Mouse (Mus musculus) embryonic facial prominence, embryonic 13.5 days (tissue): ENCODE data around the gene Gnai3. TPM values are rescaled to one million over a fixed set of nuclear protein-coding genes. Genes with fewer than 3 reads are reported as not detected.
A peak's percentile ranks its signal among the peaks of the same experiment; 100 is the strongest.

Experiments
- ATAC-seq: fragments of 200-750 bp; cut with Nextera tagmentation; 2 replicates; pipeline ENCODE4 v1.8.0; 2017; ENCODE audit warnings: low read depth; ENCODE audit not compliant: insufficient number of reproducible peaks, insufficient read depth, low FRiP score, low TSS enrichment
- H3K27ac ChIP-seq: fragments of 300-500 bp; sonication (generic); 2 replicates; pipeline ENCODE4 v1.5.1; 2015; ENCODE audit warnings: moderate library complexity, mild to moderate bottlenecking, inconsistent platforms
- H3K27me3 ChIP-seq: fragments of 300-500 bp; sonication (generic); 2 replicates; pipeline ENCODE4 v1.6.1; 2015; ENCODE audit warnings: mild to moderate bottlenecking, inconsistent platforms
- H3K36me3 ChIP-seq: fragments of 300-500 bp; sonication (generic); 2 replicates; pipeline ENCODE4 v1.6.1; 2015; ENCODE audit warnings: mild to moderate bottlenecking, inconsistent platforms
- H3K4me1 ChIP-seq: fragments of 300-500 bp; sonication (generic); 2 replicates; pipeline ENCODE4 v1.6.1; 2015; ENCODE audit warnings: inconsistent platforms
- H3K4me2 ChIP-seq: fragments of 300-500 bp; sonication (generic); 2 replicates; pipeline ENCODE4 v1.6.1; 2015; ENCODE audit warnings: moderate library complexity, mild to moderate bottlenecking, inconsistent platforms
- H3K4me3 ChIP-seq: fragments of 300-500 bp; sonication (generic); 2 replicates; pipeline ENCODE4 v1.5.1; 2015; ENCODE audit warnings: mild to moderate bottlenecking, inconsistent platforms
- H3K9ac ChIP-seq: fragments of 300-500 bp; sonication (generic); 2 replicates; pipeline ENCODE4 v1.6.1; 2015; ENCODE audit warnings: mild to moderate bottlenecking, inconsistent platforms
- H3K9me3 ChIP-seq: fragments of 300-500 bp; sonication (generic); 2 replicates; pipeline ENCODE4 v1.6.1; 2016; ENCODE audit warnings: inconsistent platforms
- WGBS: fragments of 180-500 bp; shearing (Covaris S2); methylation state at CpG from one replicate; pipeline ENCODE4 v1.1.7; 2015; ENCODE audit warnings: mixed read lengths; 5-methylcytosine and 5-hydroxymethylcytosine counted together
- polyA plus RNA-seq: library from polyadenylated mRNA; unstranded; fragments of >200 nt; fragmentation: Nextera tagmentation; extraction: Ambion mirVana; gene quantifications from 2 replicates; pipeline ENCODE4 v1.2.1, GENCODE M21; 2015

Gene Gnai3
- polyA plus RNA-seq = 173 and 185 TPM in 2 replicates

DNA sequence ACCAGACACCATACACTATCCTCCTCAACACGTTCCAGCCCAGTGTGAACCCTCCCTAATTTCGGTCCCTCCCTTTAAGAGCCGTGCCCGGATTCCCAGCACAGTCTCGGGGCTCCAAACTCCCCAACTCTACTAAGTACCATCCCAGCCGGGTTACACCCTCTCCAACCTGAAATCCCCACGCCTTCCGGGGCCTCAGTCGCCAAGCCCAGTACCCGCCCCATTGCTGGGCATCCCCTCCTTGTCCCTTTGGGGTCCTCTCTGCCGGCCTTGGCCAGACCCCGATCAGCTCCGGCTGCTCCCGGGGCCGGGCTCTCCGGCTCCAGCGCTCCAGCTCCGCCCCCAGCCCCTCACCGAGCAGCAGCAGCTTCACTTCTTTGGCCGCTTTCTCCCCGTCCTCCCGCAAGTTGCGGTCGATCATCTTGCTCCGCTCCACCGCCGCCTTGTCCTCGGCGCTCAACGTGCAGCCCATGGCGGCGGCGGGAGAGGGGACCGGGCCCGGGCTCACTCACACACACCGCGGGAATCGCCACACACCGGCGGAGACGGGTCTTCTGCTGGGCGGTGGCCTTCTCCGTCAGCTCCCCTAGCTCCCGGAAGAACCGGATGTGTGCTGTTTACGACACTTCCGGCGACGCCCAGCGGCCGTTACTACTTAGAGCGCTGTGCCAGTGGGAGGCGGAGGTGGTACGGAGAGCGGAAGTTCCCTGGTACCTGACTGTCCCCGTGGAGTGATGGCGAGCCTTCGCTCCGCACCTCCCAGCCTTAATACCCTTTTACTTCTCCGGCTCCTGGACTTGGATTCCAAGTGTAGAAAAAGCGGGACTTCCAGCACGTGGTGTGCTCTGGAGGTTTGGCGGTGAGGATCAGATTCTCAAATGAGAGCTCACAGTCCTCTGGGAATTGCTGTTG, at the start of gene Gnai3:
Gnai3 (minus strand) TSS at position 613 of the 912 bp plus-strand sequence.
- WGBS = under 1% methylated on average over 63 of the region's 63 CpGs
- ATAC-seq = peak; percentile 87
- Histone ChIP-seq H3K9ac (peak within 1 kb of the TSS; percentile 97), H3K4me3 (peak within 1 kb of the TSS; percentile 97), H3K27me3 (no peaks in the 10 kb centered on the region), H3K9me3 (no peaks in the 10 kb centered on the region), H3K4me1 (peaks cover 18% of the 10 kb centered on the region), H3K4me2 (peak within 1 kb of the TSS; percentile 70), H3K27ac (peak within 1 kb of the TSS; percentile 96), H3K36me3 (0 out of 2 replicates have a peak, but pooled peaks cover 5% of the 10 kb centered on the region)

DNA sequence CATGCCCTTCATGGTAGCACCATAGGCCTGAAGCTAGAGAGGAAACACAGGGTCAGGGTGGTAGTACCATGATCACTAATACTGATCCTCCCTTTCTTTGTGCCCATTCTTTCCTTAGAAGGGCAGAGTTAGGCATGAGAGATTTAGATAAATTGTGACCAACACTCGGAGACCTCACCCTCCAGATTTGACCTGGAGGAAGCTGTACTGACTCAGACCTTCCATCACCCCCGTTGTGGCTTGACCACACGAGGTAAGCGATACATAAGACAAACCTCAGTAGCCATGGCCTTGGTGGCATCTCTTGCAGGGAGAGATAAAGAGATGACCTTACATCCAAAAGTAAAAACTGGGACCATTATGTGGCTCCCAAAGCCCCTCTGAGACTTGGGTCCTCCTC, 49.3 kb upstream of the Gnai3 start:
- 83% methylated on average over 4 of the region's 4 CpGs for WGBS
- H3K4me2 ChIP-seq = no peak overlapping the region

DNA sequence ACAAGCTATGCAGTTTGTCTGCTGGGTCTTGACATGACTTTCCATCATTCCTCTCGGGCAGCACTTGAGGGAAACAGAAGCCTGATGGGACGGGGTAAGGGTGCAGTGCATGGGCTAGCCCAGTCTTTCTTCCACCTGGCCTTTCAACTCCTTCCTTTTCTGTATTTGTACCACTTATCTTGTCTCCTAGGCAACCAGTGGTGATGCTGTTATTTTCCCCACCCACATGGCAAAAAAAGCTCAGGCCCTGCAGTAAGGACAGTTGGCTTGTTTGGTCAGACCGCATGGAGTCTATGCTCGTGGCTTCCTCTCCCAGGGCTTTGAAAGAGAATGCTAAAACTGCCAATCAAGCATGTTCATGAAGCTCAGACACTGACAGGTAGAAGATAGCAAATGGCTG, 47.7 kb upstream of the Gnai3 start:
- H3K9ac ChIP-seq = no peak overlapping the region
- H3K27ac ChIP-seq = no peak overlapping the region
- no peaks in the 10 kb centered on the region for H3K27me3 ChIP-seq
- peaks cover 23% of the 10 kb centered on the region for H3K4me1 ChIP-seq
- peaks cover 5% of the 10 kb centered on the region; the same call in 1 of the 2 replicates for H3K36me3 ChIP-seq
- no peaks in the 10 kb centered on the region for H3K9me3 ChIP-seq
- no peak overlapping the region for H3K4me2 ChIP-seq
- 79% methylated on average over 4 of the region's 4 CpGs for WGBS
- H3K4me3 ChIP-seq = no peak overlapping the region
- ATAC-seq = no peak

More for the DNA sequence above, 49.3 kb upstream of the Gnai3 start:
- Histone ChIP-seq H3K36me3 (peaks cover 8% of the 10 kb centered on the region), H3K4me3 (no peak overlapping the region), H3K9me3 (no peaks in the 10 kb centered on the region), H3K9ac (no peak overlapping the region; the same call in 1 of the 2 replicates), H3K4me1 (peaks cover 27% of the 10 kb centered on the region), H3K27me3 (no peaks in the 10 kb centered on the region), H3K27ac (no peak overlapping the region)
- ATAC-seq = no peak

DNA sequence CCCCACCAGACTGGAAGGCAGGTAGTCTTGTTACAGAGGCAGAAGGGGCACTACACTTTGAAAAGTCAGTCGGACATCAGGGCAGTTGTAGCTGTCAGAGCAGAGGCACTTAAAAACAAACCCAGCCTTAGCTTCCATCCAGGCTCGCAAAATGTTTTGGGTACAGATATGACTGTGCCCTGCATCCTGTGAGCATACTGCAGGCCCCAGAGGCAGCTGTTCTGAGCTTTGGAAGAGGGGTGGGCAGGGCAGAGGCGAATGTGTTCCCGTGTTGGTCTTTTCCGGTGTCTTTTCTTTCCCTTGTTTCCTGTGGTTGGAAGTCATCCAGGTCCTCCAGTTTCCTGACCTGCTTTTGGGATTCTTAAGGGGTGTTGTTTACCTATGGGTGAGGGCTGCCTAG, 44.0 kb upstream of the Gnai3 start:
- Histone ChIP-seq H3K9ac (no peak overlapping the region), H3K4me2 (no peak overlapping the region), H3K4me1 (peaks cover 14% of the 10 kb centered on the region), H3K4me3 (no peak overlapping the region), H3K27me3 (peaks cover 23% of the 10 kb centered on the region), H3K36me3 (0 out of 2 replicates have a peak, but pooled peaks cover 6% of the 10 kb centered on the region), H3K27ac (no peak overlapping the region), H3K9me3 (no peaks in the 10 kb centered on the region)
- ATAC-seq = no peak
- WGBS = 59% methylated on average over 5 of the region's 5 CpGs

DNA sequence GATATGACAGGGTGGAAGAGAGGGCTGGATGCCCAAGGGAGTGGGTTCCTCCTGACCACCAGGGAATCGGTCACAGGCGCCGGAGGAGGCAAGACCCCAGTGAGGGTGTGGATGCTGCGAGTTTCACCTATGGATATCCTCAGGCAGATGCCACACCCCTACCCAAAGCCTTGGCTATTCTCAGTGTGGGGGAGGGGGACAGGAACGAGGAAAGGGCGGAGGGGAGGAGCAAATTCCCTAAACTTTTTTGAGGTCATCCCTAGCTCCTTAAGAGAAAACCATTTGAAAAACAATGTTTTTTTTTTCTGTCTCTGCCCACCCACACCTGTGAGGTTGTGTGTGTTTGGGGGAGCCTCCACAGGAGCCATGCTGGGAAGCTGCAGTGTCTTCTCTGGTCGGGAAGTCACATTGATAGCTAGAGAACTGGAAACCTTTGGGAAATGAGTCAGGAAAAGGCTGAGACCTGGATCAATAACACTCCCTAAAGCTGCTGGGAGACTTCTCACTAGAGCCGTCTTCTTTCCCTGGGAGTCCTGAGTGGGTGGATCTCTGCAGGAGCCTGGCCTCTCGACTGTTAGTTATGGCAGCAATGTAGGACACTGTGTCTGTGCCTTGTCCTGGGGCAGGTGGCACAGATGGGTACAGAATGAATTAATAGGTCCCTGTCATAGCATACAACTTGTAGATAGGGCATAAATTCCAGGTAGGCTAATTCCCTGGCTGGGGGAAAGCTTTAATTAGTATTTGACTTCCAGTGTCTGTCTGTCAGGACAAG, 43.0 kb upstream of the Gnai3 start:
- peaks cover 14% of the 10 kb centered on the region for H3K4me1 ChIP-seq
- H3K27ac ChIP-seq = no peak overlapping the region
- no peak overlapping the region for H3K9ac ChIP-seq
- no peak for ATAC-seq
- 70% methylated on average over 9 of the region's 9 CpGs for WGBS
- no peak overlapping the region for H3K4me2 ChIP-seq
- H3K9me3 ChIP-seq = no peaks in the 10 kb centered on the region
- H3K36me3 ChIP-seq = 0 out of 2 replicates have a peak, but pooled peaks cover 6% of the 10 kb centered on the region
- no peak overlapping the region for H3K4me3 ChIP-seq
- peaks cover 28% of the 10 kb centered on the region for H3K27me3 ChIP-seq

DNA sequence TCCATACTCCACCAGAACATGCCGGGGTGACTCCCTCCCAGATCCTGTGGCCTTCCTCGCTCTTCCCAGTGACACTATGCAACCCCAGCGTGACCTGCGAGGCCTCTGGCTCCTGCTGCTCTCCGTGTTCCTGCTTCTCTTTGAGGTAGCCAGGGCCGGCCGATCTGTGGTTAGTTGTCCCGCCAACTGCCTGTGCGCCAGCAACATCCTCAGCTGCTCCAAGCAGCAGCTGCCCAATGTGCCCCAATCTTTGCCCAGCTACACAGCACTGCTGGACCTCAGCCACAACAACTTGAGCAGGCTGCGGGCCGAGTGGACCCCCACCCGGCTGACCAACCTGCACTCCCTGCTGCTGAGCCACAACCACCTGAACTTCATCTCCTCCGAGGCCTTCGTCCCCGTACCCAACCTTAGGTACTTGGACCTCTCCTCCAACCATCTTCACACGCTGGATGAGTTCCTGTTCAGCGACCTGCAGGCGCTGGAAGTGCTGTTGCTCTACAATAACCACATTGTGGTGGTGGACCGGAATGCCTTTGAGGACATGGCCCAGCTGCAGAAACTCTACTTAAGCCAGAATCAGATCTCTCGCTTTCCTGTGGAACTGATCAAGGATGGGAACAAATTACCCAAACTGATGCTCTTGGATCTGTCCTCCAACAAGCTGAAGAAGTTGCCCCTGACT, 41.3 kb upstream of the Gnai3 start:
- no peak for ATAC-seq
- Histone ChIP-seq H3K9me3 (no peaks in the 10 kb centered on the region), H3K4me1 (peaks cover 14% of the 10 kb centered on the region), H3K36me3 (0 out of 2 replicates have a peak, but pooled peaks cover 6% of the 10 kb centered on the region), H3K27me3 (peaks cover 28% of the 10 kb centered on the region), H3K4me2 (peak overlapping the region; percentile 91), H3K9ac (peak overlapping the region; percentile 73; the same call in 1 of the 2 replicates), H3K27ac (no peak overlapping the region), H3K4me3 (peak overlapping the region; percentile 66)
- 53% methylated on average over 20 of the region's 20 CpGs for WGBS

DNA sequence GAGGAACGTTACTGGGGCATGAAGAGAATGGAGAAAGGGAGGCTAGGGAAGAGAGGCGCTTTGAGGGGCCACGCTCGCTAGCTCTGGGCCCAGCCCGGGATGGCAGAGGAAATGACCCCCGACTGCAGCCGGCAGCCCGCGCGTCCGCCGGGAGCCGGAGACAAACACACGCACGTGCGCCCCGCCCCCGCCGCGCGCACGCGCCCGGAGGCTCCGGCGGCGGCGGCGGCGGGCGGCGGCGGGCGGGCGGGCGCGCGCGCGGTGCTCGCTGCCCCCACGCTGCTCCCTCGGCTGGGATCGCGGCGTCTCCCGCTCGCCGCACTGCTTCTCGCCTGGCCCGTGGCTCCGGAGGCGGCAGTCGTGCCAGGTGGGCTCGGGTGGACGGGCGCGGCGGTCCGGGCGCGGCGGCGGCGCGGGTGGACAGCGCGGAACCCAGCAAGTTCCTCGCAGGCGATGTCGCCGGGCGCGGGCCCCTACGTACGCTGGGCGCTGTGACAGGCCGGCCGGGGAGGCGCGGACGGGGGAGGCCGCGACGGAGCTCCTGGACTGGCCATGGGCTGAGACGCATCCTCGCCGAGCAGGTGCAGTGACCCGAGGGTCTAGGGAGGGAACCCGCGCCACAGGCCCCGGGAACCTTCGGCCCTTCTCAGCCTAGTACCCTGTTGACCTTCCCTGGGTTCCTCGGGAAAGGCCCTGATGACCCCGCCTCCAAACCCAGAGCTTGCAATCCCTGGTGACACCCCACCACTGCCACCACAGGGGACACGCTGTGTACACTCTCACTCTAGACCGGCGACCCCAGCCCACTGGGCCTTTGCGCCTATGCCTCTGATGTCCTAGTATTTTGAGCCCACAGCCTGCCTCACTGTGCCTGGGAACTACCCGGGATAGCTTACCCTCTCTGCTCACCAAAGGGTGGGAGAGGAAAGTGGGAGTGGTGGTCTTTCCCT, 40.4 kb upstream of the Gnai3 start, which contains the start of gene Amigo1:
Amigo1 (plus strand) TSS at position 238 of the 950 bp plus-strand sequence.
- peak within 1 kb of the TSS; percentile 91 for H3K4me2 ChIP-seq
- H3K4me1 ChIP-seq = peaks cover 14% of the 10 kb centered on the region
- peak within 1 kb of the TSS; percentile 73 for H3K9ac ChIP-seq
- WGBS = 1% methylated on average over 91 of the region's 100 CpGs
- H3K27me3 ChIP-seq = peaks cover 28% of the 10 kb centered on the region
- no peak within 1 kb of the TSS for H3K27ac ChIP-seq
- H3K36me3 ChIP-seq = 0 out of 2 replicates have a peak, but pooled peaks cover 6% of the 10 kb centered on the region
- ATAC-seq = peak; percentile 35; the same call in 1 of the 2 replicates
- no peaks in the 10 kb centered on the region for H3K9me3 ChIP-seq
- peak within 1 kb of the TSS; percentile 66 for H3K4me3 ChIP-seq

DNA sequence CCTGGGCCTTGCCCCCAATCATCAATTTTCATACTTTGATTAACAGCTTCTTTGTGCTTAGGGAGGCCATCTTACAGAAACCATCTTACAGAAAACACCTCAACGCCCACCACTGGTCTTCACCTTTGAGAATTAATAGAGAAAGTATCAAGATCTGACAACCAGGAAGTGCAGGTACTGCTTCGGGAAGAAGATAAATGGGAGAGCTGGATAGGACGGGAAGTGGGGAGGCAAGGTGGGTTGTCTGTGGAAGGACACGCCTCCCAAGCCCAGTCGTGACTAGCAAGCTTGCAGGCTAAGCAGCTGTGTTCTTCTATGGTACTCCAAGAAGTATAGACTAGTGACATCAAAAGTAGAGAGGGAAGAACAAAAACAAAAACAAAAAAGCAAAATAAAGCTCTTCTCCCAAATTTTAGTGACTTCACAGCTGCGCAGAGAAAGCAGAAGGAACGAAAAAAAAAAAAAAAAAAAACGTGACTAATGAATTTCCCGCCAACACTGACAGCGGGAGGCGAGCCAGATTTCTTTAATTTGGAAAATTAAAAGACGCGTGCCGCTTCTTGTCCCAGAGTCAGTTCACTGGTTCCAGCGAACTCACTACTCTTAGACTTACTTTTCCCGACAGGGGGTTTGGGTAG, 39.6 kb upstream of the Gnai3 start:
- Histone ChIP-seq H3K9me3 (no peaks in the 10 kb centered on the region), H3K4me2 (peak overlapping the region; percentile 91), H3K9ac (peak overlapping the region; percentile 73; the same call in 1 of the 2 replicates), H3K27me3 (peaks cover 28% of the 10 kb centered on the region), H3K4me1 (peaks cover 14% of the 10 kb centered on the region), H3K36me3 (0 out of 2 replicates have a peak, but pooled peaks cover 6% of the 10 kb centered on the region), H3K4me3 (peak overlapping the region; percentile 66), H3K27ac (no peak overlapping the region)
- 4% methylated on average over 16 of the region's 16 CpGs for WGBS
- no peak for ATAC-seq

DNA sequence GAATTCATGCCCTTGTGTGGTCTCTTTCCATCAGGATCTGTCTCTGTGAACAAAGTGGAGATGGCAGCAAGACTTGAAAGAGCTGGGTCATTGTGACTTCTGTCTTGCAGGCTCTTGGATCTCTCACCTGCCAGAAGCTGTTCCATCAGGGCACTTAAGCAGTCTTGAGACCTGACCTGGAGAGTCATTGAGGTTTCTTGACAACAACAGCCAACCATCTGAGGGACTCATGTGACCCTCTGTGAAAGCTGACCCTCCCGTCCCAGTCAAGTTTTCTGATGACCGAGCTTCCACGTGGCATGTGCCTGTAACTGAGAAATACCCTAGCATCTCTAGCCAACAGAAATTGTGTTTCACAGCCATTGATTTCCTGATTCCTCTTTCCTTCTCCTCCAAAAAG, 38.8 kb upstream of the Gnai3 start:
- WGBS = 77% methylated on average over 3 of the region's 3 CpGs
- H3K9ac ChIP-seq = no peak overlapping the region
- 0 out of 2 replicates have a peak, but pooled peaks cover 6% of the 10 kb centered on the region for H3K36me3 ChIP-seq
- H3K27ac ChIP-seq = no peak overlapping the region
- peaks cover 14% of the 10 kb centered on the region for H3K4me1 ChIP-seq
- H3K27me3 ChIP-seq = peaks cover 28% of the 10 kb centered on the region
- no peak overlapping the region for H3K4me3 ChIP-seq
- ATAC-seq = no peak
- no peaks in the 10 kb centered on the region for H3K9me3 ChIP-seq
- no peak overlapping the region for H3K4me2 ChIP-seq

DNA sequence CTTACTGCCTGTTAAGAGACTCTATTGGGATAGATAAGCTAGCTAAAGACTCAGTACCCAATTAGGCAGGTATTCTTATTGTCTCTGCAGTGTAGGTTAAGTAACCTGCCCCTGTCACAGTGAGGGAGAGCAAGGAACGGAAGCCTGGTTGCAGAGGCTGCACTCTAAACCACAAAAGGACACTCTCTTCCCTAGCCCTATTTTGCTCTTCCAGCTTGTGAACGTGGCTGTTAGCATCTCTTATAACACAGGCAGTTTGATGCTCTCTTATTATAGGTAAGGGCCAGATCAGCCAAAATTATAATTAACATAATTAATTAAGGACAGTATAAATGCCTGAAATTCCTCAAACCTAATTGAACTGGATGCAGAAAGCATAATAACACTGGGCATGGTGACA, 34.6 kb upstream of the Gnai3 start:
- 32% methylated on average over 2 of the region's 2 CpGs for WGBS
- H3K4me2 ChIP-seq = no peak overlapping the region
- no peak for ATAC-seq
- no peak overlapping the region for H3K9ac ChIP-seq
- H3K4me3 ChIP-seq = no peak overlapping the region
- H3K36me3 ChIP-seq = no peaks in the 10 kb centered on the region
- peaks cover 10% of the 10 kb centered on the region for H3K4me1 ChIP-seq
- H3K9me3 ChIP-seq = no peaks in the 10 kb centered on the region
- H3K27me3 ChIP-seq = peaks cover 11% of the 10 kb centered on the region
- H3K27ac ChIP-seq = no peak overlapping the region
